Mouse (Mus musculus): Measurements from ENCODE around the gene Tlx1.

DNA sequence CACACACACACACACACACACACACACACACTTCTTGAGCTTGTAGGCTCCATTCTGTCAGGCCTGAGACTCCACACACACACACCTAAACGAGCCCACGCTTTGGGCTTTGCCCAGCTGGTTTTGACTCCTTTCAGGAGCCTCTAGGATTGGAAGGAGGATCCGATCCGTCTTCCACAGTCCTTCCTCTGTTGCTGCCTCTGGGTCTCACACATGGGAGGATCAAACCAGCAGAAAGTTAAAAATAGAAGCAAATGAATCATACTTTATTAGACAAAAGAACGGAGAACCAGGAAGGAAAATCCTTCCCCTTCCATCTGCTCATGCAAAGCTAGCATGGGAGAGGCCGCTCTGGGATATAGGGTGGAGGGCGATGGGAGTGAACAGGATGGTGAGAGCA is 11.7 kb downstream of the Tlx1 start:
- TF ChIP-seq CTCF (IDR thresholded peaks at IDR 0.05; ENCODE audit: low read depth, low read length) (no peak), POLR2A (IDR thresholded peaks at IDR 0.05; ENCODE audit: borderline replicate concordance, low read depth, low read length) (no peak)
